Comparison of ENCODE assay signal across 15 mouse cellular contexts in genomic region chr8:70219107-70219684, GRCm38 (mm10). TPM values are rescaled to one million over a fixed set of nuclear protein-coding genes. Genes with fewer than 3 reads are reported as not detected.
DNase-seq lines count a peak whose midpoint lies in the region; ATAC-seq lines count a peak whose summit lies in the region.
"Had no signal": no experiment of that assay in that cellular context is flagged by ENCODE, and none has a peak within 500 bp of the region (broad histone marks: within the 10 kb centered on the region; RNA-seq: fewer than 3 reads in every experiment).

No protein-coding gene starts in this region.

- H3K27ac ChIP-seq in kidney, embryonic 16.5 days (ENCODE audit: low read length), result no peak overlapping the region
- H3K27ac ChIP-seq: left cerebral cortex, adult 2 months had no signal

- DNase-seq in adrenal gland, postnatal 14 days, result peak; percentile 26
- DNase-seq in adrenal gland, adult 8-10 months, result no peak
- peak; percentile 75 for DNase-seq in kidney, adult 11 months
- peak; percentile 80 for DNase-seq in ovary, postnatal 36 days (ENCODE audit: low spot score)
- DNase-seq in ovary, postnatal 10 days (ENCODE audit: low spot score), result no peak
- no peak for DNase-seq in lung, postnatal 25 days (ENCODE audit: low spot score)
- DNase-seq in lung, postnatal 36 days, result no peak
- DNase-seq: cerebellum, adult 8-10 months; embryo, embryonic 11 days; heart, adult 2 months; lung, adult 18-20 months; thymus, adult 18-20 months had no signal

- H3K4me3 ChIP-seq in kidney, embryonic 16.5 days (ENCODE audit: low read length), result no peak overlapping the region
- H3K4me3 ChIP-seq: heart, adult 2 months; hindbrain, embryonic 10.5 days; left cerebral cortex, adult 2 months had no signal

- no peak overlapping the region for H3K9ac ChIP-seq in kidney, embryonic 16.5 days (replicated peaks; ENCODE audit: low read length)

- no peak for ATAC-seq in kidney, embryonic 16.5 days (ENCODE audit: low FRiP score, low TSS enrichment)

- no peaks in the 10 kb centered on the region for H3K9me3 ChIP-seq in kidney, embryonic 16.5 days (ENCODE audit: low read length)
- H3K9me3 ChIP-seq: hindbrain, embryonic 10.5 days had no signal

- H3K4me2 ChIP-seq in kidney, embryonic 16.5 days (replicated peaks; ENCODE audit: low read depth, low read length), result no peak overlapping the region

- no peaks in the 10 kb centered on the region for H3K27me3 ChIP-seq in kidney, embryonic 16.5 days (ENCODE audit: insufficient read depth, low read length)

- peaks cover 2% of the 10 kb centered on the region; the same call in 1 of the 2 replicates for H3K36me3 ChIP-seq in kidney, embryonic 16.5 days (ENCODE audit: insufficient read depth, low read length)

- no peaks in the 10 kb centered on the region for H3K4me1 ChIP-seq in kidney, embryonic 16.5 days (ENCODE audit: insufficient read depth, low read length)
- H3K4me1 ChIP-seq: hindbrain, embryonic 10.5 days had no signal

- 50% methylated on average over 5 of the region's 5 CpGs for WGBS in kidney, embryonic 16.5 days

RNA-seq across cellular contexts. Expression of gene Slc25a42, which starts 7.1 kb away (rescaled TPM):
- total RNA-seq in adrenal gland, postnatal 14 days (2021), result 132 and 144 TPM in 2 replicates
- 10 to 100 TPM; 41.0 to 54.2 (median 43.1) TPM for total RNA-seq in adrenal gland, adult 8-10 months (2022)
- 5.0 and 6.4 TPM in 2 replicates for polyA plus RNA-seq in kidney, embryonic 16.5 days (2015; fragmentation: Nextera tagmentation; extraction: Ambion mirVana)

RNA-seq across cellular contexts. Expression of gene Sugp2, which starts 14.8 kb away (rescaled TPM):
- total RNA-seq in adrenal gland, postnatal 14 days (2021), result 30.9 and 31.5 TPM in 2 replicates
- total RNA-seq in adrenal gland, adult 8-10 months (2022), result 10 to 100 TPM; 34.6 to 65.6 (median 46.1) TPM
- polyA plus RNA-seq in kidney, embryonic 16.5 days (2015; fragmentation: Nextera tagmentation; extraction: Ambion mirVana), result 28.0 and 34.8 TPM in 2 replicates

RNA-seq across cellular contexts. Expression of gene Armc6, which starts 15.1 kb away (rescaled TPM):
- total RNA-seq in adrenal gland, postnatal 14 days (2021), result 11.3 and 13.4 TPM in 2 replicates
- 10 to 100 TPM; 13.3 to 19.3 (median 16.0) TPM for total RNA-seq in adrenal gland, adult 8-10 months (2022)
- 23.8 and 31.5 TPM in 2 replicates for polyA plus RNA-seq in kidney, embryonic 16.5 days (2015; fragmentation: Nextera tagmentation; extraction: Ambion mirVana)

RNA-seq across cellular contexts. Expression of gene Tmem161a, which starts 47.0 kb away (rescaled TPM):
- 48.9 and 50.7 TPM in 2 replicates for total RNA-seq in adrenal gland, postnatal 14 days (2021)
- total RNA-seq in adrenal gland, adult 8-10 months (2022), result 10 to 100 TPM; 70.3 to 95.5 (median 90.6) TPM
- polyA plus RNA-seq in kidney, embryonic 16.5 days (2015; fragmentation: Nextera tagmentation; extraction: Ambion mirVana), result 81.7 and 87.8 TPM in 2 replicates

Comparison
In these comparisons a context has a peak if more than half of its experiments do, and no peak if none do; other contexts are left out.
1. DNase-seq: peak in adrenal gland, postnatal 14 days (single experiment), kidney, adult 11 months (single experiment) and ovary, postnatal 36 days (single experiment); none in adrenal gland, adult 8-10 months (single experiment), ovary, postnatal 10 days (single experiment), lung, postnatal 25 days (single experiment) and lung, postnatal 36 days (single experiment).